Mouse (Mus musculus) lung, embryonic 14.5 days (tissue): Measurements from ENCODE around the gene Dnmbp. TPM values are rescaled to one million over a fixed set of nuclear protein-coding genes. Genes with fewer than 3 reads are reported as not detected.

Experiments used
- ATAC-seq: fragments of 200-750 bp; cut with Nextera tagmentation; 2 replicates; pipeline ENCODE4 v1.8.0; 2017; ENCODE audit warnings: mild to moderate bottlenecking, moderate TSS enrichment, moderate library complexity; ENCODE audit not compliant: insufficient read depth
- DNase-seq: peaks from one replicate; pipeline ENCODE4 v3.0.0-alpha.2; 2015
- H3K27ac ChIP-seq: fragments of 300-500 bp; sonication (generic); 2 replicates; pipeline ENCODE4 v1.5.1; 2014; ENCODE audit warnings: low read depth, mild to moderate bottlenecking, moderate library complexity
- H3K27me3 ChIP-seq: fragments of 300-500 bp; sonication (generic); 2 replicates; pipeline ENCODE4 v1.6.1; 2014; ENCODE audit warnings: low read length, control low read depth; ENCODE audit not compliant: insufficient read depth
- H3K36me3 ChIP-seq: fragments of 300-500 bp; sonication (generic); 2 replicates; pipeline ENCODE4 v1.6.1; 2014; ENCODE audit warnings: control low read depth; ENCODE audit not compliant: insufficient read depth
- H3K4me1 ChIP-seq: fragments of 300-500 bp; sonication (generic); 2 replicates; pipeline ENCODE4 v1.6.1; 2014; ENCODE audit warnings: antibody characterized with exemption, control low read depth; ENCODE audit not compliant: insufficient read depth
- H3K4me2 ChIP-seq: fragments of 300-500 bp; sonication (generic); 2 replicates; pipeline ENCODE4 v1.6.1; 2014; ENCODE audit warnings: mild to moderate bottlenecking
- H3K4me3 ChIP-seq: fragments of 300-500 bp; sonication (generic); 2 replicates; pipeline ENCODE4 v1.5.1; 2014; ENCODE audit warnings: low read depth, low read length
- H3K9ac ChIP-seq: fragments of 300-500 bp; sonication (generic); 2 replicates; pipeline ENCODE4 v1.6.1; 2014
- H3K9me3 ChIP-seq: fragments of 300-500 bp; sonication (generic); 2 replicates; pipeline ENCODE4 v1.6.1; 2016; ENCODE audit warnings: low read depth, low read length, control low read depth
- CTCF ChIP-seq: IDR thresholded peaks from 2 replicates; pipeline ENCODE4 v1.5.1; 2016; ENCODE audit warnings: antibody characterized with exemption, low read depth
- WGBS: fragments of 180-500 bp; shearing (Covaris S2); extraction: QIAGEN DNeasy Blood & Tissue Kit; methylation state at CpG from one replicate; pipeline ENCODE4 v1.1.7; 2014; 5-methylcytosine and 5-hydroxymethylcytosine counted together
- polyA plus RNA-seq: library from polyadenylated mRNA; unstranded; fragments of >200 nt; fragmentation: Nextera tagmentation; extraction: Ambion mirVana; gene quantifications from 2 replicates; pipeline ENCODE4 v1.2.1, GENCODE M21; 2014

Gene Dnmbp
- polyA plus RNA-seq, 1 experiment from 2014 or later, result 24.2 TPM

GRCm38 (mm10) chr19:43832425-43833069 is 107.4 kb downstream of the Dnmbp start:
- Histone ChIP-seq H3K27ac (no peak overlapping the region), H3K27me3 (no peaks in the 10 kb centered on the region), H3K9ac (no peak overlapping the region), H3K4me2 (no peak overlapping the region; the same call in 1 of the 2 replicates), H3K4me3 (no peak overlapping the region), H3K9me3 (no peaks in the 10 kb centered on the region), H3K36me3 (no peaks in the 10 kb centered on the region), H3K4me1 (no peaks in the 10 kb centered on the region)
- ATAC-seq, result no peak
- peak; percentile 91 for DNase-seq
- peak; percentile 94 for TF ChIP-seq CTCF
- 28% methylated on average over 21 of the region's 21 CpGs for WGBS

- H3K4me2 ChIP-seq, result no peak overlapping the region
- no peak overlapping the region for H3K4me3 ChIP-seq
- ATAC-seq, result no peak
- no peaks in the 10 kb centered on the region for H3K36me3 ChIP-seq
- no peak overlapping the region for H3K9ac ChIP-seq
- no peak overlapping the region for H3K27ac ChIP-seq
- no peak for DNase-seq
- H3K27me3 ChIP-seq, result no peaks in the 10 kb centered on the region
- no peaks in the 10 kb centered on the region for H3K9me3 ChIP-seq
- no peak for TF ChIP-seq CTCF
- no peaks in the 10 kb centered on the region for H3K4me1 ChIP-seq
- WGBS, result 55% methylated on average over 8 of the region's 8 CpGs
Measured at GRCm38 (mm10) chr19:43826855-43827254, 113.1 kb downstream of the Dnmbp start.

- Histone ChIP-seq H3K4me2 (peak overlapping the region; percentile 29; the same call in 1 of the 2 replicates), H3K4me1 (no peaks in the 10 kb centered on the region)
Measured at GRCm38 (mm10) chr19:43815661-43816414, 124.2 kb downstream of the Dnmbp start.

GRCm38 (mm10) chr19:43813315-43813714 is 126.7 kb downstream of the Dnmbp start:
- H3K4me1 ChIP-seq, result no peaks in the 10 kb centered on the region
- DNase-seq, result no peak
- no peak overlapping the region for H3K27ac ChIP-seq
- H3K27me3 ChIP-seq, result no peaks in the 10 kb centered on the region
- no peak overlapping the region for H3K4me3 ChIP-seq
- ATAC-seq, result no peak
- no peak overlapping the region for H3K4me2 ChIP-seq
- no peak overlapping the region for H3K9ac ChIP-seq
- no peaks in the 10 kb centered on the region for H3K36me3 ChIP-seq
- TF ChIP-seq CTCF, result no peak
- no peaks in the 10 kb centered on the region for H3K9me3 ChIP-seq
- 83% methylated on average over 10 of the region's 10 CpGs for WGBS

More at GRCm38 (mm10) chr19:43815661-43816414, 124.2 kb downstream of the Dnmbp start:
- Histone ChIP-seq H3K36me3 (no peaks in the 10 kb centered on the region), H3K27me3 (no peaks in the 10 kb centered on the region), H3K27ac (no peak overlapping the region), H3K9me3 (no peaks in the 10 kb centered on the region), H3K4me3 (no peak overlapping the region; the same call in 1 of the 2 replicates), H3K9ac (no peak overlapping the region)
- TF ChIP-seq CTCF, result no peak
- DNase-seq, result peak; percentile 57
- 49% methylated on average over 14 of the region's 14 CpGs for WGBS
- no peak for ATAC-seq

- Histone ChIP-seq H3K9me3 (no peaks in the 10 kb centered on the region), H3K4me3 (no peak overlapping the region), H3K9ac (no peak overlapping the region), H3K36me3 (no peaks in the 10 kb centered on the region), H3K4me1 (no peaks in the 10 kb centered on the region), H3K27me3 (no peaks in the 10 kb centered on the region), H3K4me2 (no peak overlapping the region), H3K27ac (no peak overlapping the region)
- no peak for DNase-seq
- no peak for TF ChIP-seq CTCF
- 67% methylated on average over 4 of the region's 4 CpGs for WGBS
- ATAC-seq, result no peak
Measured at GRCm38 (mm10) chr19:43811419-43811818, 128.6 kb downstream of the Dnmbp start.

- whole genome bisulfite sequencing, result 37% methylated on average over 4 of the region's 4 CpGs
- Histone ChIP-seq H3K27me3 (no peaks in the 10 kb centered on the region), H3K9me3 (no peaks in the 10 kb centered on the region), H3K27ac (no peak overlapping the region), H3K4me2 (no peak overlapping the region), H3K36me3 (no peaks in the 10 kb centered on the region), H3K4me3 (no peak overlapping the region), H3K4me1 (no peaks in the 10 kb centered on the region), H3K9ac (no peak overlapping the region)
- no peak for DNase-seq
- no peak for ATAC-seq
- no peak for TF ChIP-seq CTCF
Measured at GRCm38 (mm10) chr19:43809331-43809730, 130.7 kb downstream of the Dnmbp start.

- TF ChIP-seq CTCF, result no peak
- Histone ChIP-seq H3K27ac (no peak overlapping the region), H3K4me2 (no peak overlapping the region), H3K36me3 (no peaks in the 10 kb centered on the region), H3K9me3 (no peaks in the 10 kb centered on the region), H3K4me3 (no peak overlapping the region), H3K4me1 (no peaks in the 10 kb centered on the region), H3K9ac (no peak overlapping the region), H3K27me3 (no peaks in the 10 kb centered on the region)
- 84% methylated on average over 10 of the region's 10 CpGs for WGBS
- ATAC-seq (no peak), DNase-seq (no peak)
Measured at GRCm38 (mm10) chr19:43803866-43804265, 136.1 kb downstream of the Dnmbp start.
